Mouse (Mus musculus) spleen, adult 2 months (tissue): ENCODE data around the gene Fam118a. TPM values are rescaled to one million over a fixed set of nuclear protein-coding genes. Genes with fewer than 3 reads are reported as not detected.

ENCODE experiments used
- DNase-seq, 2 experiments: peaks; one replicate each; pipeline versions ENCODE4 v3.0.0 to v3.0.0-alpha.2; 2012 to 2021; ENCODE audit warnings: low spot score in 2 of 2, low read depth in 1 of 2
- H3K27ac ChIP-seq: fragments of 200-500 bp; 2 replicates; pipeline ENCODE4 v1.5.1; 2012; ENCODE audit warnings: low read length, inconsistent platforms; ENCODE audit not compliant: insufficient read depth
- H3K27me3 ChIP-seq: fragments of 200-500 bp; 2 replicates; pipeline ENCODE4 v1.6.1; 2012; ENCODE audit warnings: mild to moderate bottlenecking, moderate library complexity, low read length, inconsistent platforms; ENCODE audit not compliant: control insufficient read depth, insufficient read depth
- H3K36me3 ChIP-seq: fragments of 200-500 bp; 2 replicates; pipeline ENCODE4 v1.6.1; 2012; ENCODE audit warnings: mild to moderate bottlenecking, low read length, inconsistent platforms; ENCODE audit not compliant: control insufficient read depth, insufficient read depth
- H3K4me1 ChIP-seq: fragments of 200-500 bp; 2 replicates; pipeline ENCODE4 v1.6.1; 2011; ENCODE audit warnings: inconsistent platforms; ENCODE audit not compliant: control insufficient read depth, insufficient read depth, insufficient read length
- H3K4me3 ChIP-seq: fragments of 200-500 bp; 2 replicates; pipeline ENCODE4 v1.5.1; 2011; ENCODE audit warnings: mild to moderate bottlenecking, inconsistent platforms; ENCODE audit not compliant: insufficient read depth, insufficient read length; ENCODE audit errors: extremely low read depth
- CTCF ChIP-seq: fragments of 200-500 bp; IDR thresholded peaks from 2 replicates; pipeline ENCODE4 v1.5.1; 2011; ENCODE audit warnings: mild to moderate bottlenecking, inconsistent platforms; ENCODE audit not compliant: insufficient read depth, insufficient read length, insufficient replicate concordance; ENCODE audit errors: extremely low read depth
- POLR2A ChIP-seq: fragments of 200-500 bp; IDR thresholded peaks from 2 replicates; pipeline ENCODE4 v1.6.1; 2011; ENCODE audit warnings: low read depth, low read length, inconsistent platforms
- WGBS: fragments of 180-500 bp; shearing (Covaris S2); methylation state at CpG from one replicate; pipeline ENCODE4 v1.1.7; 2018; 5-methylcytosine and 5-hydroxymethylcytosine counted together
- polyA plus RNA-seq: library from polyadenylated mRNA; depleted of rRNA; stranded (reverse); fragments of >200 nt; gene quantifications from 2 replicates; pipeline ENCODE4 v1.2.3, GENCODE M21; 2012

Fam118a gene
- polyA plus RNA-seq, 1 experiment: 4.0 TPM

- DNase-seq: no peak
- 93% methylated on average over 5 of the region's 5 CpGs for WGBS
- Histone ChIP-seq H3K27me3 (no peaks in the 10 kb centered on the region), H3K4me1 (peaks cover 12% of the 10 kb centered on the region; the same call in 1 of the 2 replicates), H3K36me3 (peaks cover 9% of the 10 kb centered on the region), H3K27ac (no peak overlapping the region), H3K4me3 (no peak overlapping the region)
- TF ChIP-seq CTCF: no peak
Observed at GRCm38 (mm10) chr15:85043761-85044160, 15.0 kb downstream of the Fam118a start.

- H3K27me3 ChIP-seq: no peaks in the 10 kb centered on the region
- 94% methylated on average over 14 of the region's 14 CpGs for WGBS
Observed at GRCm38 (mm10) chr15:85046230-85046950, 17.6 kb downstream of the Fam118a start.

GRCm38 (mm10) chr15:85047865-85048264 is 19.1 kb downstream of the Fam118a start:
- DNase-seq: no peak
- Histone ChIP-seq H3K27me3 (no peaks in the 10 kb centered on the region), H3K4me3 (no peak overlapping the region), H3K4me1 (peaks cover 5% of the 10 kb centered on the region; the same call in 1 of the 2 replicates), H3K36me3 (peaks cover 18% of the 10 kb centered on the region), H3K27ac (no peak overlapping the region)
- no peak for TF ChIP-seq CTCF
- WGBS: 86% methylated on average over 4 of the region's 4 CpGs

More at GRCm38 (mm10) chr15:85046230-85046950, 17.6 kb downstream of the Fam118a start:
- peaks cover 15% of the 10 kb centered on the region for H3K36me3 ChIP-seq
- no peak overlapping the region for H3K27ac ChIP-seq
- DNase-seq: no peak
- H3K4me1 ChIP-seq: peaks cover 10% of the 10 kb centered on the region; the same call in 1 of the 2 replicates
- no peak overlapping the region for H3K4me3 ChIP-seq
- TF ChIP-seq POLR2A: no peak
- no peak for TF ChIP-seq CTCF

GRCm38 (mm10) chr15:85049758-85050157 is 21.0 kb downstream of the Fam118a start:
- Histone ChIP-seq H3K4me1 (no peaks in the 10 kb centered on the region), H3K27ac (no peak overlapping the region)
- 89% methylated on average over 1 of the region's 1 CpGs for WGBS

GRCm38 (mm10) chr15:85054098-85054497 is 25.4 kb downstream of the Fam118a start:
- Histone ChIP-seq H3K4me3 (no peak overlapping the region), H3K27me3 (no peaks in the 10 kb centered on the region), H3K27ac (no peak overlapping the region), H3K36me3 (peaks cover 26% of the 10 kb centered on the region), H3K4me1 (no peaks in the 10 kb centered on the region)
- TF ChIP-seq POLR2A (no peak), CTCF (no peak)
- WGBS: 86% methylated on average over 3 of the region's 3 CpGs
- DNase-seq: no peak

More at GRCm38 (mm10) chr15:85049758-85050157, 21.0 kb downstream of the Fam118a start:
- peaks cover 24% of the 10 kb centered on the region for H3K36me3 ChIP-seq
- no peak for DNase-seq
- no peak overlapping the region for H3K4me3 ChIP-seq
- no peak for TF ChIP-seq CTCF
- no peaks in the 10 kb centered on the region for H3K27me3 ChIP-seq

- DNase-seq: no peak
- H3K27ac ChIP-seq: no peak overlapping the region
- H3K27me3 ChIP-seq: no peaks in the 10 kb centered on the region
- H3K36me3 ChIP-seq: peaks cover 25% of the 10 kb centered on the region
- 87% methylated on average over 4 of the region's 4 CpGs for WGBS
- no peak for TF ChIP-seq POLR2A
- no peak for TF ChIP-seq CTCF
- no peaks in the 10 kb centered on the region for H3K4me1 ChIP-seq
- H3K4me3 ChIP-seq: no peak overlapping the region
Observed at GRCm38 (mm10) chr15:85055186-85055585, 26.4 kb downstream of the Fam118a start.

GRCm38 (mm10) chr15:85063421-85063820 is 34.7 kb downstream of the Fam118a start:
- Histone ChIP-seq H3K36me3 (peaks cover 18% of the 10 kb centered on the region), H3K4me1 (no peaks in the 10 kb centered on the region), H3K4me3 (no peak overlapping the region), H3K27me3 (no peaks in the 10 kb centered on the region), H3K27ac (no peak overlapping the region)
- DNase-seq: no peak
- no peak for TF ChIP-seq CTCF
- WGBS: 84% methylated on average over 2 of the region's 2 CpGs
